Mouse (Mus musculus): ENCODE measurements around the gene Sh2d3c. TPM values are rescaled to one million over a fixed set of nuclear protein-coding genes. Genes with fewer than 3 reads are reported as not detected.

Sh2d3c gene
- polyA plus RNA-seq, 1 experiment, result 60.6 TPM

GRCm38 (mm10) chr2:32712934-32713817 is 7.7 kb upstream of the Sh2d3c start, which contains the start of gene Cdk9:
TSS of gene Cdk9 (minus strand) at chr2:32713076.
- DNase-seq (ENCODE audit: low read depth), result peak; percentile 96
- TF ChIP-seq POLR2A (IDR thresholded peaks at IDR 0.05; ENCODE audit: borderline replicate concordance, extremely low read depth, insufficient read depth, insufficient read length, poor library complexity, severe bottlenecking), result no peak; the same call in none of the 2 replicates
- peak; percentile 99 for TF ChIP-seq CTCF (IDR thresholded peaks at IDR 0.05; ENCODE audit: borderline replicate concordance, extremely low read depth, insufficient read depth, insufficient read length)

- TF ChIP-seq CTCF (IDR thresholded peaks at IDR 0.05; ENCODE audit: borderline replicate concordance, extremely low read depth, insufficient read depth, insufficient read length) (no peak), POLR2A (IDR thresholded peaks at IDR 0.05; ENCODE audit: borderline replicate concordance, extremely low read depth, insufficient read depth, insufficient read length, poor library complexity, severe bottlenecking) (no peak)
- DNase-seq (ENCODE audit: low read depth), result no peak
Measured at GRCm38 (mm10) chr2:32714117-32714986, 6.5 kb upstream of the Sh2d3c start.

GRCm38 (mm10) chr2:32714987-32715425 is 5.8 kb upstream of the Sh2d3c start:
- TF ChIP-seq CTCF (IDR thresholded peaks at IDR 0.05; ENCODE audit: borderline replicate concordance, extremely low read depth, insufficient read depth, insufficient read length) (no peak), POLR2A (IDR thresholded peaks at IDR 0.05; ENCODE audit: borderline replicate concordance, extremely low read depth, insufficient read depth, insufficient read length, poor library complexity, severe bottlenecking) (no peak)
- no peak for DNase-seq (ENCODE audit: low read depth)

GRCm38 (mm10) chr2:32718761-32719160 is 2.1 kb upstream of the Sh2d3c start:
- DNase-seq (ENCODE audit: low read depth), result peak; percentile 74
- TF ChIP-seq POLR2A (IDR thresholded peaks at IDR 0.05; ENCODE audit: borderline replicate concordance, extremely low read depth, insufficient read depth, insufficient read length, poor library complexity, severe bottlenecking) (no peak), CTCF (IDR thresholded peaks at IDR 0.05; ENCODE audit: borderline replicate concordance, extremely low read depth, insufficient read depth, insufficient read length) (no peak)

GRCm38 (mm10) chr2:32720053-32720452 is 802 bp upstream of the Sh2d3c start:
- no peak for DNase-seq (ENCODE audit: low read depth)
- TF ChIP-seq CTCF (IDR thresholded peaks at IDR 0.05; ENCODE audit: borderline replicate concordance, extremely low read depth, insufficient read depth, insufficient read length) (no peak), POLR2A (IDR thresholded peaks at IDR 0.05; ENCODE audit: borderline replicate concordance, extremely low read depth, insufficient read depth, insufficient read length, poor library complexity, severe bottlenecking) (no peak)

- no peak for DNase-seq (ENCODE audit: low read depth)
- TF ChIP-seq CTCF (IDR thresholded peaks at IDR 0.05; ENCODE audit: borderline replicate concordance, extremely low read depth, insufficient read depth, insufficient read length), result no peak
- TF ChIP-seq POLR2A (IDR thresholded peaks at IDR 0.05; ENCODE audit: borderline replicate concordance, extremely low read depth, insufficient read depth, insufficient read length, poor library complexity, severe bottlenecking), result no peak
Measured at GRCm38 (mm10) chr2:32722046-32722445, 1.2 kb downstream of the Sh2d3c start.

- DNase-seq (ENCODE audit: low read depth), result no peak
- TF ChIP-seq CTCF (IDR thresholded peaks at IDR 0.05; ENCODE audit: borderline replicate concordance, extremely low read depth, insufficient read depth, insufficient read length) (no peak), POLR2A (IDR thresholded peaks at IDR 0.05; ENCODE audit: borderline replicate concordance, extremely low read depth, insufficient read depth, insufficient read length, poor library complexity, severe bottlenecking) (no peak)
Measured at GRCm38 (mm10) chr2:32722581-32722980, 1.7 kb downstream of the Sh2d3c start.

GRCm38 (mm10) chr2:32724149-32724548 is 3.3 kb downstream of the Sh2d3c start:
- TF ChIP-seq CTCF (IDR thresholded peaks at IDR 0.05; ENCODE audit: borderline replicate concordance, extremely low read depth, insufficient read depth, insufficient read length), result no peak
- TF ChIP-seq POLR2A (IDR thresholded peaks at IDR 0.05; ENCODE audit: borderline replicate concordance, extremely low read depth, insufficient read depth, insufficient read length, poor library complexity, severe bottlenecking), result no peak
- no peak for DNase-seq (ENCODE audit: low read depth)

- DNase-seq (ENCODE audit: low read depth), result no peak
- TF ChIP-seq CTCF (IDR thresholded peaks at IDR 0.05; ENCODE audit: borderline replicate concordance, extremely low read depth, insufficient read depth, insufficient read length) (no peak), POLR2A (IDR thresholded peaks at IDR 0.05; ENCODE audit: borderline replicate concordance, extremely low read depth, insufficient read depth, insufficient read length, poor library complexity, severe bottlenecking) (no peak)
Measured at GRCm38 (mm10) chr2:32724832-32725790, 4.3 kb downstream of the Sh2d3c start.

GRCm38 (mm10) chr2:32727435-32727834 is 6.6 kb downstream of the Sh2d3c start:
- TF ChIP-seq CTCF (IDR thresholded peaks at IDR 0.05; ENCODE audit: borderline replicate concordance, extremely low read depth, insufficient read depth, insufficient read length), result no peak
- TF ChIP-seq POLR2A (IDR thresholded peaks at IDR 0.05; ENCODE audit: borderline replicate concordance, extremely low read depth, insufficient read depth, insufficient read length, poor library complexity, severe bottlenecking), result no peak
- DNase-seq (ENCODE audit: low read depth), result peak; percentile 98
